Mouse (Mus musculus): ENCODE data around the gene Galns. TPM values are rescaled to one million over a fixed set of nuclear protein-coding genes. Genes with fewer than 3 reads are reported as not detected.

The Galns gene
- 10 to 100 TPM; 10.9 to 11.0 TPM for total RNA-seq (2021)
- long read RNA-seq, experiment 1, transcript Galns-201 (14 exons, 2,557 nt): major isoform, 7 of 10 reads
- long read RNA-seq, experiment 1, partial matches to known transcripts: 2 of 10 reads
- long read RNA-seq, experiment 1, other reads (novel, unspliced or antisense): 1 of 10 reads
- long read RNA-seq, experiment 2, partial matches to known transcripts: 3 of 6 reads
- long read RNA-seq, experiment 2, other reads (novel, unspliced or antisense): 3 of 6 reads

GRCm38 (mm10) chr8:122611295-122612133 is at the start of gene Galns, which contains the start of gene Trappc2l:
Gene Galns (minus strand): TSS chr8:122611463.
Gene Trappc2l (plus strand): TSS chr8:122611640.
- peak; percentile 89 to 96 for DNase-seq (ENCODE audit: low spot score in 2 of 2)

GRCm38 (mm10) chr8:122660022-122660421 is 48.8 kb upstream of the Galns start:
- DNase-seq (ENCODE audit: low spot score in 2 of 2): no peak

DNA sequence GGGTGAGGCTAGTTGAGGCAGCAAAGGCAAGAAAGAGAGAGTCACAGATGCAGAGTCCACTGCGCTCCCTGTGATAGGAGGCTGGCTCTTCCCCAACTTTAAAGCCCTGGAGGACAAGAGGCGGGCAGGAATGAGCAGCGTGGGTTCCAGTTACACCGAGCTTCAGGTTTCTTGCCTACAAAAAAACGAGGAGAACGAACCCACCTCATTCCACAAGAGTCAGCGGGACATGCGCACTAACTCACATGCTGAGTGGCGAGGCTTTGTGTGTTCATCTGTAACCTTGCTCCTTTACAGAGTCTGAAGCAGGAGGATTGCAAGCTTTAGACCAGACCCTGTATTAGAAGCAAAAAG is 47.5 kb upstream of the Galns start:
- no peak for DNase-seq (ENCODE audit: low spot score in 2 of 2)

GRCm38 (mm10) chr8:122658149-122658806 is 47.0 kb upstream of the Galns start:
- DNase-seq (ENCODE audit: low spot score in 2 of 2): no peak

DNA sequence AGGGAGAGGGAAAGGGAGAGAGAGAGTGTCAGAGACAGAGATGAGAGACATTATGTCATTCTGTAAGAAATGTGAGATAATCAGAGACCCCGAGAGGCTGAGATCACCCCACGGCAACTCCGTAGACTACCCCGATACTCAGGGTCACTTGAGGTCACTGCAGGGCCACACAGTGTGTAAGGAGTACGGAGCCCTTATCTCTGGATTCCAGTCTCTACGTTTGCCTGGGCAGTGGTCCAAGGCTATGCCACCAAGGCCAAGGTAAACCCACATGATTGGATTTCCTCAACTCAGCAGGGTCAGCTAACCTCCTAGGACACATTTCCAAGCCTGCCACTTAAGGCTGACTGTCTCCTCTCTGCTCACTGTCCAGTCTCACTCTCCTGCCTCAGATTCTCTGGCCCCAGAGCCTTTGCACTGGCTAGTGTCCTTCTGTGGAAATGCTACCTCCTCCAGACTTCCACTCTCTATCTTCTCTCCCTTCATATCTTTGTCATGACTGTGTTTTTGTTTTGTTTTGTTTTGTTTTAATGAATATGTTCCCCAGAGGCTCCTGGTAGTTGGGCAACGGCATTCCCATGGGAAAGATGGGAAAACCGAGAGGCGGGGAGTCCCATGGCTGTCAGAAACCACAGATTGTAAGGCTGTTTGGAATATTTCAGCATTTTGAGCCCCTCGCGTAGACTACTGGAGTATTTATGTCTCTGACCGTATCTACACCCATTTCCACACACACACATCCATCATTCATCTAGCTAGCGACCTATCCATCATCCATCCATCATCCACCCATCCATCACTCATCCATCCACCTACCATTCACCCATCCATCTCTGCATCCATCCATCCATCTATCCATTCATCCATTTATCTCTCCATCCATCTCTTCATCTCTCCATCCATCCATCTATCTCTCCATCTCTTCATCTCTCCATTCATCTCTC is 45.1 kb upstream of the Galns start:
- no peak for DNase-seq (ENCODE audit: low spot score in 2 of 2)

GRCm38 (mm10) chr8:122654768-122655167 is 43.5 kb upstream of the Galns start:
- DNase-seq (ENCODE audit: low spot score in 2 of 2): no peak

DNA sequence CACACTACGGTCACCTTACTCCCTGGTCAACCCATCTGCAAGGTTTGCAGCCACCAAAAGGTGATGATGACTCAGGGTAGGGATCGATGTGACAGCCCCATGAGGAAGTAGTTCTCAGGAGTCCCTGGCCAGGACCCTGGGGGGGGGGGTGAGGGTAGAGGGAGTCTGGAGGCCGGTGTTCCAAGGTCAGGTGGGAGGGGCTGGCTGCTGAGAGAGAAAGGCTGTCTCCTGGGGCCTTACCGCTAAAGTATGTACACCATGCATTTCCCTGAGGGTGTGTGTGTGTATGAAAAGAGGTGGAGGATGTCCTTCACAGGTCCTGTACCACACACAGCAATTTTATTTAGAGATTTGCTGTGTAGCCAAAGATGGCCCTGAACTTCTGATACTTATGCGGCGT is 41.4 kb upstream of the Galns start:
- no peak for DNase-seq (ENCODE audit: low spot score in 2 of 2)

DNA sequence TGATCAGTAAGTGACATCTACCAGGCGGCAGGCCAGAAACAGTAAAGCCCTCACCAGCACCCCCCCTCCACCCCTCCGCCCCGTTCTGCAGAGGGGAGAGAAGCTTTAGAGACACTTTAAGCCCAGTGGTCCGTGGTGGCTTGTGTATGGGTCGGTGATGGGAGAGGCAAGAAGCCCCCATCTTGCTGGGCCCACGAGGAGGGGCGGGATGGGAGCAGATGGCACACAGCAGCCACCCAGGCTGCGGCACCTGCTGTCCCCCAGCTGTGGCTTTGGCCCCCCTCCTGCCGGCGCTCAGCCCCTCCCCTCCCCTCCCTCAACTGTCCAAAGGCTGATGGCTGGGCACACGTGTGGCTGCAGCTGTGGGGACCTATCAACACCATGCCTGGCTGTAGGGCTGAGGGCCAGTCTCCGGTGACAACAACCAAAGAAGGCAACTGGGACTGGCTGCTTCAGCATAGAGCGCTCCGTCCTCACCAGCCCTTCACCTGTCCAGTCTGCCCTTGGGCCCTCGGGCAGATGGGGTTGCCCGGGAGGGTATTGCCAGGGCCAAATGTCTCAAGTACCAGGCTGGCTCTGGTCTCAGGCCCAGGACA is 40.2 kb upstream of the Galns start:
- DNase-seq (ENCODE audit: low spot score in 2 of 2): no peak

- DNase-seq (ENCODE audit: low spot score in 2 of 2): no peak
Observed at GRCm38 (mm10) chr8:122648192-122648970, 37.1 kb upstream of the Galns start.

DNA sequence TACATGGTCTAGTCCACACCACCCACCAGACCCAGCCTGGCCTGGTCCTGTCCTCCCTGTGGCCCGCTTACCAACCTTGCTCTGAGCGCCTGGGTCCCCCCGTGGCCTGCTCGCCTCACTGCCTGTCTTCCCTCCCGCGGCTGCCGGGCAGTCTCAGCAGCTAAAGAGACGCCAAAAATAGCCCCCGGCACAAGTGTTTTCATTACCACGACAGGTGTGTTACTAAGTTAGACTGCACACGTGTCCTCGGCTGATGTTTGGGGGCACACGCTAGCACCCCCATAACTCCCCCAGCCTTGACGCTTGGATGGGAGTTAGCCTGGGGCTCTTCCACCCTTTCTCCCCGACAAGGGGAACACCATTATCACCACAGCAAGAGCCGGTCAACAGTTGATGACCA is 35.1 kb upstream of the Galns start:
- DNase-seq (ENCODE audit: low spot score in 2 of 2): no peak

GRCm38 (mm10) chr8:122644175-122644954 is 33.1 kb upstream of the Galns start:
- no peak for DNase-seq (ENCODE audit: low spot score in 2 of 2)

GRCm38 (mm10) chr8:122642071-122642470 is 30.8 kb upstream of the Galns start:
- no peak for DNase-seq (ENCODE audit: low spot score in 2 of 2)

DNA sequence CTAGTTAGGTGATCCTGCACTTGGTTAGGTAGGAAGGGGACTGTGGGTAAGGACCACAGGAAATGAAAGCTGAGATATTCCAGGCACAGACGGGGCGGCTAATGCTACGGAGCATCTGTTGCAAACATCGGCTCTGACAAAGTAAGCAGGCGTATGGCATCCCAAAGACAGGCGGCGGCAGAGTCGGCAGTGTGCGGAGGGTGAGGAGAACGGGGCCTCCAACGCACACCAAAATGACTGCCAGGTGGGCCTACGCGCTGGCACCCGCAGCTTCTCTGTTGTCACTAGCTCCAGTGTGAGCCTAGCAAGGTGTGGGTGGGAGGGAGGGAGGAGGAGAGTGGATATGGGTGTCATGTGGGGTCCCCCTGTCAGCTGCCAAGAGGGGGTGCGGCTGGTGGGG is 30.1 kb upstream of the Galns start:
- peak; percentile 66 to 85 for DNase-seq (ENCODE audit: low spot score in 2 of 2)

DNA sequence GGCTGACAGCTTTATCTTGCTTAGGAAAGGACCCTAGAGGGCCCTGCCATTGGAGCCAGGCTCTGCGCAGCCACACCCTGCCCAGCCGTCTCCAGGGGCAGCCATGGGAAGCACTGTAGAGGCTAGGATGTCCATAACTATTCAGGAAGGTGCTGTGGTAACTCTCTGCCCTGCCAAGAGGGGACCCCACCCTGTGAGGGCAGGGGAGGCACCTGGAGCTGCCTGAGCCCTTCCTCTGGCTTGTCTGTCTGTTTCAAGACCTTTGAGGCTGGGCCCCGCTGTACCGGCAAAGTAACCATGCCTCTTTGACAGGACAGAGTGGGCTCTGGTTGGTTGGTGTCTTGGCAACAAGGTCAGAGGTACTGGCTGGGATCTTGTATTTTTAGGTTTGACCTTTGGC is 29.6 kb upstream of the Galns start:
- DNase-seq (ENCODE audit: low spot score in 2 of 2): no peak

DNA sequence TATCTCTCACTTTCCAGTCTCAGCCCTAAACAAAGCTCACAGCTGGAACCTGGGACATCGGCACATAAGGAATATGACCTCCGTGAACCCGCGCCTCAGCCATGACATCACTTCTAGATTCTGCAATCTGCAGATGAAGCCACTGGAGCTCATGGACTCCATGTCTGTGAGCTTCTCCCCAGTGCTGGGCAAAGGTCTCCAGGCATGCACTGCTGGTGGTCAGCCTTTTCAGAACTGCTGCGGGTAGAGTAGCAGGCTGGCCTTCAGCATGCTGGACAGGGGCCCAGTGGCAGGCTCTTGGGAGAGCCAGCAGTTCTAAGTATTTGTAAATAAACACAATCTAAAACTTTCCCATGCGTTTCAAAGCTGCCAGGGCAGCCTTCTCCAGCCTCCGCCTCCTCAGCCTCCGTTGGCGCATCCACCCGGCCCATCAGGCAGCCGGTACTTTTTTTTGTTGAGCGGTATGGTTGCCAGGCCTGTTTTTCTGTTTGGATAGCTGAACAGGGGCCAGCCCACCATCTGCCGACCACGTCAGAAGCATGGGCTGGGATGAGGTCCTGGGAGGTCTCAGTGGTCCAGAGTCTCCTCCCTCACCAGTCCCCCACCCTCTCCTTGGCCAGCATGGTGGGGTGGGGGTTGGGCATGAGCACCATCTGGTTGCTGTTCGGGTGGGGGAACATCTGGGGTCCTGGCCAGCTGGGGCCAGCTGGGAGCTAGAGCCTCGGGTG is 28.4 kb upstream of the Galns start:
- peak; percentile 55 to 73 for DNase-seq (ENCODE audit: low spot score in 2 of 2)

- no peak for DNase-seq (ENCODE audit: low spot score in 2 of 2)
Observed at GRCm38 (mm10) chr8:122638601-122639000, 27.3 kb upstream of the Galns start.

DNA sequence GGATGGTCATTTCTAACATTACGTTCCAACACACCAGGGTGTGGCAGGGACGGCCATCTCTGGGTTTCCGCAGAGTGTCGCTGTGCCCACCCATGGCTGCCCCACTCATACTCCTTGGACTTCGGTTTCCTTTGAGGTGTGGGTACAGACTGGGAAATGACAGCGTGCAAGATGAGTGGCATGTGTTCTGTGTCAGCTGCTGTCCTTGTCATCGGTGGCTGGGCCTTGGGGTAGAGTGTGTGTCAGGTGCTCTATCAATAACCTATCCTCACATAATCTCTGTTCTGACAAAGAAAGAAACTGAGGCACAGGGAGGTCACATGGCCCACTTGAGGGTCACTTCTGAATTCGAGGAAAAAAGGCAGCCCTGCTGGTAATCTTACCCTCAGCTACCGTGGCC is 26.0 kb upstream of the Galns start:
- DNase-seq (ENCODE audit: low spot score in 2 of 2): no peak

GRCm38 (mm10) chr8:122636803-122637175 is 25.5 kb upstream of the Galns start:
- peak in 1 of 2 experiments; percentile 22 for DNase-seq (ENCODE audit: low spot score in 2 of 2)

Measured in layer of hippocampus, postnatal 14 days (tissue).